In the genomic region with DNA sequence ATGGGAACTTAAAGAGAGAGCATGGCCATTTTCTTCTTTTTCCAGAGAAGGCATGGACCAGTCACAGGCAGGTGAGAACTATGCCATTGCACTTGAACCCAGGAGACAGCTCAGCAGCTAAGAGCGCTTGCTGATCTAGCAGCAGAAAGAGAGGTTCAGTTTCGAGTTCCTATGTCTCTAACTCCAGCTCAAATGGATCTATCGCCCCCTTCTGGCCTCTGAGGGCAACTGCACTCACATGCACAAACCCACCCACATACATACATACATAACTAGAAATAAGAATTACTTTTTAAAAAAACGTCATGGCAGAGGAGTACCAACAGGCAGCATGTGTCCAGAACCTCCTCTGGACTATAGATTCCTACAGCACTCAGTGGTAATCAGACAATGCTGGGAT, we compare ENCODE assay signal across 21 mouse cellular contexts. TPM values are rescaled to one million over a fixed set of nuclear protein-coding genes. Genes with fewer than 3 reads are reported as not detected.
DNase-seq lines count a peak whose midpoint lies in the region; ATAC-seq and TF ChIP-seq lines count a peak whose summit lies in the region.
"Had no signal": no experiment of that assay in that cellular context is flagged by ENCODE, and none has a peak within 500 bp of the region (broad histone marks: within the 10 kb centered on the region; RNA-seq: fewer than 3 reads in every experiment).

No protein-coding gene starts in this region.

- H3K4me3 ChIP-seq in hindbrain, embryonic 10.5 days = no peak overlapping the region
- no peak overlapping the region for H3K4me3 ChIP-seq in hindbrain, embryonic 16.5 days (ENCODE audit: low read length)
- no peak overlapping the region for H3K4me3 ChIP-seq in midbrain, postnatal 0 days (ENCODE audit: low read depth, low read length)
- H3K4me3 ChIP-seq in midbrain, embryonic 15.5 days = no peak overlapping the region
- H3K4me3 ChIP-seq in MEL (ENCODE audit: control insufficient read depth in 1 of 2, insufficient read depth in 1 of 2, low read depth in 2 of 2, low read length in 2 of 2) = no peak overlapping the region
- H3K4me3 ChIP-seq in small intestine, adult 2 months (ENCODE audit: low read depth, low read length) = no peak overlapping the region
- H3K4me3 ChIP-seq: embryonic facial prominence, embryonic 12.5 days; forebrain, embryonic 15.5 days; liver, embryonic 13.5 days; neural tube, embryonic 12.5 days had no signal

- H3K36me3 ChIP-seq in hindbrain, embryonic 10.5 days = peaks cover 26% of the 10 kb centered on the region
- H3K36me3 ChIP-seq in hindbrain, embryonic 16.5 days (ENCODE audit: control insufficient read depth, insufficient read depth, low read length) = no peaks in the 10 kb centered on the region
- no peaks in the 10 kb centered on the region for H3K36me3 ChIP-seq in midbrain, postnatal 0 days (ENCODE audit: insufficient read depth, low read length)
- H3K36me3 ChIP-seq in midbrain, embryonic 15.5 days (replicated peaks) = no peaks in the 10 kb centered on the region
- H3K36me3 ChIP-seq in MEL (ENCODE audit: control insufficient read depth in 1 of 2, insufficient read depth in 2 of 2, low read length in 2 of 2) = no peaks in the 10 kb centered on the region
- no peaks in the 10 kb centered on the region for H3K36me3 ChIP-seq in small intestine, adult 2 months (ENCODE audit: control insufficient read depth, insufficient read depth, low read length)
- H3K36me3 ChIP-seq: embryonic facial prominence, embryonic 12.5 days; forebrain, embryonic 15.5 days; G1E; liver, embryonic 13.5 days; neural tube, embryonic 12.5 days had no signal

- ATAC-seq in hindbrain, embryonic 16.5 days = no peak
- ATAC-seq in midbrain, postnatal 0 days (ENCODE audit: low FRiP score) = no peak
- ATAC-seq in midbrain, embryonic 15.5 days (replicated peaks) = no peak
- ATAC-seq: forebrain, embryonic 15.5 days had no signal

- 80% methylated on average over 4 of the region's 4 CpGs for WGBS in hindbrain, embryonic 10.5 days
- 86% methylated on average over 4 of the region's 4 CpGs for WGBS in hindbrain, embryonic 16.5 days
- WGBS in midbrain, postnatal 0 days = 88% methylated on average over 4 of the region's 4 CpGs
- 82% methylated on average over 4 of the region's 4 CpGs for WGBS in midbrain, embryonic 15.5 days
- 82% methylated on average over 4 of the region's 4 CpGs for WGBS in small intestine, adult 2 months

- TF ChIP-seq CTCF in midbrain, postnatal 0 days (IDR thresholded peaks at IDR 0.05) = peak; percentile 39
- peak; percentile 60 to 70 (median 64) for TF ChIP-seq CTCF in MEL (IDR thresholded peaks at IDR 0.05 in 2 of 3, conservative IDR thresholded peaks at IDR 0.05 in 1 of 3; ENCODE audit: control insufficient read depth in 1 of 3, insufficient read depth in 1 of 3, low read depth in 2 of 3, low read length in 3 of 3, poor library complexity in 1 of 3, severe bottlenecking in 1 of 3)
- TF ChIP-seq CTCF in small intestine, adult 2 months (IDR thresholded peaks at IDR 0.05; ENCODE audit: extremely low read depth, insufficient read length, insufficient replicate concordance, low read depth, low read length) = peak; percentile 17; the same call in 1 of the 2 replicates

- no peak for TF ChIP-seq POLR2A in MEL (IDR thresholded peaks at IDR 0.05; ENCODE audit: control insufficient read depth in 1 of 2, insufficient read depth in 1 of 2, low read depth in 1 of 2, low read length in 2 of 2, poor library complexity in 1 of 2)
- no peak for TF ChIP-seq POLR2A in small intestine, adult 2 months (IDR thresholded peaks at IDR 0.05; ENCODE audit: low read depth, low read length)

- peak overlapping the region; percentile 3; the same call in 1 of the 2 replicates for H3K27ac ChIP-seq in hindbrain, embryonic 10.5 days
- H3K27ac ChIP-seq in hindbrain, embryonic 16.5 days (ENCODE audit: low read depth, low read length) = no peak overlapping the region
- H3K27ac ChIP-seq in midbrain, postnatal 0 days (ENCODE audit: low read depth, low read length) = no peak overlapping the region
- no peak overlapping the region for H3K27ac ChIP-seq in midbrain, embryonic 15.5 days
- no peak overlapping the region for H3K27ac ChIP-seq in MEL (ENCODE audit: control insufficient read depth, low read depth, low read length)
- no peak overlapping the region for H3K27ac ChIP-seq in small intestine, adult 2 months (ENCODE audit: insufficient read depth, low read depth, low read length)
- H3K27ac ChIP-seq: embryonic facial prominence, embryonic 12.5 days; forebrain, embryonic 15.5 days; liver, embryonic 13.5 days; neural tube, embryonic 12.5 days had no signal

- TF ChIP-seq RAD21 in MEL (IDR thresholded peaks at IDR 0.05; ENCODE audit: low read depth, low read length) = peak; percentile 65

- H3K9me3 ChIP-seq in hindbrain, embryonic 10.5 days = peaks cover 21% of the 10 kb centered on the region
- H3K9me3 ChIP-seq in hindbrain, embryonic 16.5 days (ENCODE audit: control insufficient read depth, low read length) = no peaks in the 10 kb centered on the region
- H3K9me3 ChIP-seq in midbrain, postnatal 0 days (ENCODE audit: low read length) = no peaks in the 10 kb centered on the region
- no peaks in the 10 kb centered on the region for H3K9me3 ChIP-seq in midbrain, embryonic 15.5 days
- no peaks in the 10 kb centered on the region for H3K9me3 ChIP-seq in MEL (replicated peaks; ENCODE audit: insufficient read depth, low read length)
- H3K9me3 ChIP-seq: forebrain, embryonic 15.5 days; liver, embryonic 13.5 days had no signal

- H3K27me3 ChIP-seq in hindbrain, embryonic 10.5 days (ENCODE audit: insufficient read depth, poor library complexity, severe bottlenecking) = 0 out of 2 replicates have a peak, but pooled peaks cover 4% of the 10 kb centered on the region
- no peaks in the 10 kb centered on the region for H3K27me3 ChIP-seq in hindbrain, embryonic 16.5 days (replicated peaks; ENCODE audit: control insufficient read depth, insufficient read depth, low read length)
- H3K27me3 ChIP-seq in midbrain, postnatal 0 days (ENCODE audit: insufficient read depth, low read length) = no peaks in the 10 kb centered on the region
- no peaks in the 10 kb centered on the region for H3K27me3 ChIP-seq in midbrain, embryonic 15.5 days (replicated peaks)
- peaks cover 2 to 10% of the 10 kb centered on the region in 2 experiments for H3K27me3 ChIP-seq in MEL (ENCODE audit: control insufficient read depth in 1 of 2, insufficient read depth in 2 of 2, low read length in 2 of 2)
- H3K27me3 ChIP-seq in small intestine, adult 2 months (ENCODE audit: control insufficient read depth, insufficient read depth, low read length) = no peaks in the 10 kb centered on the region
- H3K27me3 ChIP-seq: embryonic facial prominence, embryonic 12.5 days; forebrain, embryonic 15.5 days; neural tube, embryonic 12.5 days had no signal

- H3K79me2 ChIP-seq in MEL (ENCODE audit: control insufficient read depth, insufficient read depth, low read length, poor library complexity) = no peaks in the 10 kb centered on the region

- H3K9ac ChIP-seq in hindbrain, embryonic 16.5 days (ENCODE audit: low read depth, low read length) = no peak overlapping the region
- no peak overlapping the region for H3K9ac ChIP-seq in midbrain, postnatal 0 days (replicated peaks; ENCODE audit: low read length, poor library complexity, severe bottlenecking)
- H3K9ac ChIP-seq in midbrain, embryonic 15.5 days = no peak overlapping the region
- no peak overlapping the region for H3K9ac ChIP-seq in MEL (ENCODE audit: control insufficient read depth, low read depth, low read length, poor library complexity, severe bottlenecking)
- H3K9ac ChIP-seq: embryonic facial prominence, embryonic 12.5 days; forebrain, embryonic 15.5 days; liver, embryonic 13.5 days; neural tube, embryonic 12.5 days had no signal

- no peak for DNase-seq in hindbrain, embryonic 10.5 days (ENCODE audit: low spot score)
- no peak for DNase-seq in midbrain, postnatal 0 days (ENCODE audit: low spot score)
- peak; percentile 64 for DNase-seq in MEL (ENCODE audit: low read depth, low spot score)
- no peak for DNase-seq in urinary bladder, adult 18-20 months (ENCODE audit: low spot score in 2 of 2)
- no peak for DNase-seq in cerebellum, postnatal 10 days
- DNase-seq: adrenal gland, adult 2 months; cerebellum, adult 2 months; heart, postnatal 10 days; kidney, adult 11 months; layer of hippocampus, postnatal 36 days; liver, embryonic 13.5 days had no signal

- no peak for TF ChIP-seq EP300 in MEL (IDR thresholded peaks at IDR 0.05; ENCODE audit: low read depth in 1 of 2, low read length in 2 of 2)

- peaks cover 39% of the 10 kb centered on the region for H3K4me1 ChIP-seq in hindbrain, embryonic 10.5 days (replicated peaks)
- H3K4me1 ChIP-seq in hindbrain, embryonic 16.5 days (ENCODE audit: control insufficient read depth, insufficient read depth, low read depth, low read length) = peaks cover 8% of the 10 kb centered on the region
- H3K4me1 ChIP-seq in midbrain, postnatal 0 days (ENCODE audit: insufficient read depth, low read length) = no peaks in the 10 kb centered on the region
- peaks cover 11% of the 10 kb centered on the region for H3K4me1 ChIP-seq in midbrain, embryonic 15.5 days
- H3K4me1 ChIP-seq in MEL (ENCODE audit: control insufficient read depth in 1 of 2, insufficient read depth in 2 of 2, low read length in 2 of 2) = no peaks in the 10 kb centered on the region
- no peaks in the 10 kb centered on the region for H3K4me1 ChIP-seq in small intestine, adult 2 months (ENCODE audit: control insufficient read depth, insufficient read depth, insufficient read length, low read length)
- H3K4me1 ChIP-seq: liver, embryonic 13.5 days had no signal

- H3K4me2 ChIP-seq in hindbrain, embryonic 16.5 days (ENCODE audit: low read length) = no peak overlapping the region
- no peak overlapping the region for H3K4me2 ChIP-seq in midbrain, postnatal 0 days (ENCODE audit: low read depth, low read length, poor library complexity, severe bottlenecking)
- no peak overlapping the region for H3K4me2 ChIP-seq in midbrain, embryonic 15.5 days
- H3K4me2 ChIP-seq: embryonic facial prominence, embryonic 12.5 days; forebrain, embryonic 15.5 days; liver, embryonic 13.5 days; neural tube, embryonic 12.5 days had no signal

RNA-seq across cellular contexts. Expression of a gene that starts 35.6 kb away (rescaled TPM):
- 7.9 and 11.8 TPM in 2 replicates for polyA plus RNA-seq in hindbrain, embryonic 10.5 days (2016; fragmentation: Nextera tagmentation; extraction: Ambion mirVana)
- 0.13 TPM in 1 of 2 replicates, not detected in the other for polyA plus RNA-seq in hindbrain, embryonic 16.5 days (2015; fragmentation: Nextera tagmentation; extraction: Ambion mirVana)
- not detected in 2 replicates for total RNA-seq in midbrain, postnatal 0 days (2014; rRNA removed)
- 0.12 TPM in 1 of 2 replicates, not detected in the other for polyA plus RNA-seq in midbrain, postnatal 0 days (2015; fragmentation: Nextera tagmentation; extraction: Ambion mirVana)
- 0.23 TPM in 2 replicates for polyA plus RNA-seq in midbrain, embryonic 15.5 days (2015; fragmentation: Nextera tagmentation; extraction: Ambion mirVana)
- not detected in 2 replicates for total RNA-seq in MEL (2012; rRNA removed)
- polyA plus RNA-seq in MEL (2012; ENCODE audit: insufficient read depth in 1 of 2, insufficient read length in 2 of 2, low read depth in 1 of 2, low replicate concordance in 2 of 2, missing spikeins in 1 of 2) = not detected
- not detected in 2 replicates for polyA plus RNA-seq in small intestine, adult 2 months (2012; rRNA removed)
- total RNA-seq: adrenal gland, adult 2 months; G1E; gastrocnemius, postnatal 4 days; heart, postnatal 10 days; layer of hippocampus, postnatal 36 days; megakaryocyte-erythroid progenitor cell, adult 5-6 weeks had no signal
- polyA plus RNA-seq: adrenal gland, adult 2 months; G1E; liver, embryonic 13.5 days; stomach, embryonic 14.5 days had no signal

RNA-seq across cellular contexts. Expression of a gene that starts 54.0 kb away (rescaled TPM):
- 72.2 and 74.1 TPM in 2 replicates for polyA plus RNA-seq in hindbrain, embryonic 10.5 days (2016; fragmentation: Nextera tagmentation; extraction: Ambion mirVana)
- polyA plus RNA-seq in hindbrain, embryonic 16.5 days (2015; fragmentation: Nextera tagmentation; extraction: Ambion mirVana) = 61.1 and 68.8 TPM in 2 replicates
- total RNA-seq in midbrain, postnatal 0 days (2014; rRNA removed) = 29.4 and 35.5 TPM in 2 replicates
- polyA plus RNA-seq in midbrain, postnatal 0 days (2015; fragmentation: Nextera tagmentation; extraction: Ambion mirVana) = 63.0 and 63.2 TPM in 2 replicates
- 60.6 and 62.4 TPM in 2 replicates for polyA plus RNA-seq in midbrain, embryonic 15.5 days (2015; fragmentation: Nextera tagmentation; extraction: Ambion mirVana)
- total RNA-seq in MEL (2012; rRNA removed) = 362 and 381 TPM in 2 replicates
- polyA plus RNA-seq in MEL (2012; ENCODE audit: insufficient read depth in 1 of 2, insufficient read length in 2 of 2, low read depth in 1 of 2, low replicate concordance in 2 of 2, missing spikeins in 1 of 2) = 100 to 1,000 TPM in 1 of 2 experiments, not detected in 1; 190 TPM
- 9.4 and 17.5 TPM in 2 replicates for polyA plus RNA-seq in small intestine, adult 2 months (2012; rRNA removed)
